Mouse (Mus musculus) ES-Bruce4 (cell line): ENCODE data around the gene Prss45. TPM values are rescaled to one million over a fixed set of nuclear protein-coding genes. Genes with fewer than 3 reads are reported as not detected.
A peak's percentile ranks its signal among the peaks of the same experiment; 100 is the strongest.

Experiments
- H3K27ac ChIP-seq: 2 replicates; pipeline ENCODE4 v1.5.1; 2012; ENCODE audit warnings: low read length, inconsistent platforms; ENCODE audit not compliant: insufficient read depth
- H3K27me3 ChIP-seq: 2 replicates; pipeline ENCODE4 v1.6.1; 2012; ENCODE audit warnings: mild to moderate bottlenecking, low read length, inconsistent platforms; ENCODE audit not compliant: control insufficient read depth, poor library complexity, insufficient read depth, severe bottlenecking
- H3K36me3 ChIP-seq: 2 replicates; pipeline ENCODE4 v1.6.1; 2012; ENCODE audit warnings: inconsistent platforms, mild to moderate bottlenecking, low read length, moderate library complexity; ENCODE audit not compliant: control insufficient read depth, poor library complexity, insufficient read depth, severe bottlenecking
- H3K4me1 ChIP-seq: one replicate; pipeline ENCODE4 v1.8.1; 2011; ENCODE audit warnings: low read length; ENCODE audit not compliant: control insufficient read depth, insufficient read depth
- H3K4me3 ChIP-seq: 2 replicates; pipeline ENCODE4 v1.5.1; 2011; ENCODE audit warnings: low read depth, mild to moderate bottlenecking, low read length
- H3K9ac ChIP-seq: 2 replicates; pipeline ENCODE4 v1.6.1; 2012; ENCODE audit warnings: low read depth, mild to moderate bottlenecking, inconsistent platforms; ENCODE audit not compliant: poor library complexity, severe bottlenecking
- H3K9me3 ChIP-seq: replicated peaks from 2 replicates; pipeline ENCODE4 v1.6.1; 2012; ENCODE audit warnings: mild to moderate bottlenecking, low read length, inconsistent platforms; ENCODE audit not compliant: control insufficient read depth, poor library complexity, insufficient read depth, severe bottlenecking
- CTCF ChIP-seq: IDR thresholded peaks from one replicate; pipeline ENCODE4 v1.8.1; 2011; ENCODE audit warnings: low read depth, low read length
- EP300 ChIP-seq: IDR thresholded peaks from 2 replicates; pipeline ENCODE4 v1.6.1; 2011; ENCODE audit warnings: low read depth, low read length; ENCODE audit not compliant: insufficient read depth
- POLR2A ChIP-seq: IDR thresholded peaks from one replicate; pipeline ENCODE4 v1.8.1; 2011; ENCODE audit warnings: low read length; ENCODE audit not compliant: insufficient read depth
- polyA plus RNA-seq: library from polyadenylated mRNA; stranded (reverse); fragments of >200 nt; gene quantifications from 2 replicates; pipeline ENCODE4 v1.2.4, GENCODE M21; 2011; ENCODE audit warnings: low read depth; ENCODE audit not compliant: missing spikeins, insufficient read depth, insufficient read length

The Prss45 gene
- polyA plus RNA-seq, 1 experiment = 0.66 TPM

- Histone ChIP-seq H3K36me3 (no peaks in the 10 kb centered on the region), H3K4me3 (no peak within 1 kb of the TSS)
- no peak for TF ChIP-seq CTCF
- no peak for TF ChIP-seq POLR2A
- no peak for TF ChIP-seq EP300
These were observed 9.8 kb downstream of the Prss45 start, which contains the start of gene Prss46 for GRCm38 (mm10) chr9:110844206-110844605. Prss46 (plus strand) TSS chr9:110844506.

GRCm38 (mm10) chr9:110849162-110849561 lies 14.8 kb downstream of the Prss45 start:
- no peaks in the 10 kb centered on the region for H3K4me1 ChIP-seq
- no peaks in the 10 kb centered on the region for H3K9me3 ChIP-seq
- no peak overlapping the region for H3K27ac ChIP-seq
- TF ChIP-seq CTCF (no peak), POLR2A (no peak)
- H3K9ac ChIP-seq = no peak overlapping the region
- H3K36me3 ChIP-seq = no peaks in the 10 kb centered on the region
- no peak overlapping the region for H3K4me3 ChIP-seq
- no peaks in the 10 kb centered on the region for H3K27me3 ChIP-seq

More at GRCm38 (mm10) chr9:110844206-110844605, 9.8 kb downstream of the Prss45 start, which contains the start of gene Prss46:
- Histone ChIP-seq H3K9ac (no peak within 1 kb of the TSS), H3K27me3 (no peaks in the 10 kb centered on the region), H3K4me1 (no peaks in the 10 kb centered on the region), H3K9me3 (no peaks in the 10 kb centered on the region), H3K27ac (no peak within 1 kb of the TSS)

GRCm38 (mm10) chr9:110855903-110856302 lies 21.5 kb downstream of the Prss45 start:
- H3K27ac ChIP-seq = no peak overlapping the region
- H3K4me1 ChIP-seq = peaks cover 6% of the 10 kb centered on the region
- no peaks in the 10 kb centered on the region for H3K27me3 ChIP-seq
- no peak overlapping the region for H3K4me3 ChIP-seq
- H3K36me3 ChIP-seq = no peaks in the 10 kb centered on the region
- no peak overlapping the region for H3K9ac ChIP-seq
- no peaks in the 10 kb centered on the region for H3K9me3 ChIP-seq
- TF ChIP-seq CTCF (no peak), POLR2A (no peak), EP300 (no peak)

- Histone ChIP-seq H3K36me3 (no peaks in the 10 kb centered on the region), H3K4me3 (no peak overlapping the region), H3K27ac (no peak overlapping the region), H3K27me3 (no peaks in the 10 kb centered on the region), H3K9ac (no peak overlapping the region), H3K4me1 (peaks cover 6% of the 10 kb centered on the region), H3K9me3 (no peaks in the 10 kb centered on the region)
- TF ChIP-seq EP300 (no peak), POLR2A (no peak), CTCF (no peak)
These were observed 22.5 kb downstream of the Prss45 start for GRCm38 (mm10) chr9:110856920-110857319.

GRCm38 (mm10) chr9:110857781-110858472 lies 23.5 kb downstream of the Prss45 start, which contains the start of gene Prss50:
Prss50 (plus strand) TSS chr9:110857967.
- no peaks in the 10 kb centered on the region for H3K27me3 ChIP-seq
- no peak within 1 kb of the TSS for H3K27ac ChIP-seq
- H3K36me3 ChIP-seq = no peaks in the 10 kb centered on the region
- H3K9ac ChIP-seq = peak within 1 kb of the TSS; percentile 54
- no peaks in the 10 kb centered on the region for H3K9me3 ChIP-seq
- TF ChIP-seq EP300 (no peak), CTCF (peak; percentile 88)
- peak within 1 kb of the TSS; percentile 60 for H3K4me3 ChIP-seq
- peaks cover 6% of the 10 kb centered on the region for H3K4me1 ChIP-seq

- H3K9me3 ChIP-seq = no peaks in the 10 kb centered on the region
- H3K27ac ChIP-seq = no peak overlapping the region
- H3K4me1 ChIP-seq = peaks cover 6% of the 10 kb centered on the region
- no peaks in the 10 kb centered on the region for H3K36me3 ChIP-seq
- no peak overlapping the region for H3K4me3 ChIP-seq
- no peak for TF ChIP-seq POLR2A
- no peak for TF ChIP-seq CTCF
- TF ChIP-seq EP300 = no peak
- no peaks in the 10 kb centered on the region for H3K27me3 ChIP-seq
- H3K9ac ChIP-seq = 0 out of 2 replicates have a peak overlapping the region, but pooled peaks have one; percentile 54
These were observed 24.1 kb downstream of the Prss45 start for GRCm38 (mm10) chr9:110858523-110858922.
